Mouse (Mus musculus) forebrain, embryonic 10.5 days (tissue): ENCODE data around the gene Smim4. TPM values are rescaled to one million over a fixed set of nuclear protein-coding genes. Genes with fewer than 3 reads are reported as not detected.

Experiments
- DNase-seq: peaks from one replicate; pipeline ENCODE4 v3.0.0-alpha.2; 2017; ENCODE audit warnings: low spot score; ENCODE audit errors: extremely low spot score
- H3K27ac ChIP-seq: fragments of 300-500 bp; sonication (generic); 2 replicates; pipeline ENCODE4 v1.5.1; 2016; ENCODE audit warnings: mild to moderate bottlenecking
- H3K27me3 ChIP-seq: fragments of 300-500 bp; sonication (generic); 2 replicates; pipeline ENCODE4 v1.6.1; 2016; ENCODE audit warnings: mild to moderate bottlenecking; ENCODE audit not compliant: poor library complexity, severe bottlenecking
- H3K36me3 ChIP-seq: fragments of 300-500 bp; sonication (generic); replicated peaks from 2 replicates; pipeline ENCODE4 v1.6.1; 2016; ENCODE audit warnings: mild to moderate bottlenecking, moderate library complexity
- H3K4me1 ChIP-seq: fragments of 300-500 bp; sonication (generic); 2 replicates; pipeline ENCODE4 v1.6.1; 2016
- H3K4me3 ChIP-seq: fragments of 300-500 bp; sonication (generic); 2 replicates; pipeline ENCODE4 v1.5.1; 2016; ENCODE audit warnings: mild to moderate bottlenecking, moderate library complexity
- H3K9me3 ChIP-seq: fragments of 300-500 bp; sonication (generic); 2 replicates; pipeline ENCODE4 v1.6.1; 2016; ENCODE audit warnings: mild to moderate bottlenecking, moderate library complexity
- WGBS: fragments of 180-500 bp; shearing (Covaris S2); methylation state at CpG from one replicate; pipeline ENCODE4 v1.1.7; 2016; 5-methylcytosine and 5-hydroxymethylcytosine counted together
- polyA plus RNA-seq: library from polyadenylated mRNA; unstranded; fragments of >200 nt; fragmentation: Nextera tagmentation; extraction: Ambion mirVana; gene quantifications from 2 replicates; pipeline ENCODE4 v1.2.1, GENCODE M21; 2016

Smim4 gene
- polyA plus RNA-seq, 1 experiment from 2014 or later: 58.3 TPM

DNA sequence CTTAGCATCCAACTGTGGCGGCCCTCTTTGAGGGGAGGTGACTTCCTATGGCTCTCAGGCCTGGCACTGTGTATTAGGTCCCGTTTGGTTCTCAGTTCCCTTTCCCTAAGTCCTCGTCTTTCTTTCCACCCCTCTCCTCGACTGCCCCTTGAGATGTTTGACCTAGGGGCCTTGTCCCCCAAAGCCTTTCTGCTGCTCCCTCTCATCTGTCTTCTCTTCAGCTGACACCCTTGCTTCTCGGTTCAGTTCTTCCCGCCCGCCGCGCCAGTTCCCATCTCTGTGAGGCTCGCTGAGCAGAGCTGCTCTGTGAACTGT is 8.5 kb upstream of the Smim4 start:
- Histone ChIP-seq H3K9me3 (no peaks in the 10 kb centered on the region; the same call in 1 of the 2 replicates), H3K36me3 (peaks cover 100% of the 10 kb centered on the region), H3K27me3 (no peaks in the 10 kb centered on the region), H3K27ac (no peak overlapping the region), H3K4me1 (peaks cover 23% of the 10 kb centered on the region), H3K4me3 (no peak overlapping the region)
- DNase-seq: no peak
- 92% methylated on average over 10 of the region's 10 CpGs for WGBS

DNA sequence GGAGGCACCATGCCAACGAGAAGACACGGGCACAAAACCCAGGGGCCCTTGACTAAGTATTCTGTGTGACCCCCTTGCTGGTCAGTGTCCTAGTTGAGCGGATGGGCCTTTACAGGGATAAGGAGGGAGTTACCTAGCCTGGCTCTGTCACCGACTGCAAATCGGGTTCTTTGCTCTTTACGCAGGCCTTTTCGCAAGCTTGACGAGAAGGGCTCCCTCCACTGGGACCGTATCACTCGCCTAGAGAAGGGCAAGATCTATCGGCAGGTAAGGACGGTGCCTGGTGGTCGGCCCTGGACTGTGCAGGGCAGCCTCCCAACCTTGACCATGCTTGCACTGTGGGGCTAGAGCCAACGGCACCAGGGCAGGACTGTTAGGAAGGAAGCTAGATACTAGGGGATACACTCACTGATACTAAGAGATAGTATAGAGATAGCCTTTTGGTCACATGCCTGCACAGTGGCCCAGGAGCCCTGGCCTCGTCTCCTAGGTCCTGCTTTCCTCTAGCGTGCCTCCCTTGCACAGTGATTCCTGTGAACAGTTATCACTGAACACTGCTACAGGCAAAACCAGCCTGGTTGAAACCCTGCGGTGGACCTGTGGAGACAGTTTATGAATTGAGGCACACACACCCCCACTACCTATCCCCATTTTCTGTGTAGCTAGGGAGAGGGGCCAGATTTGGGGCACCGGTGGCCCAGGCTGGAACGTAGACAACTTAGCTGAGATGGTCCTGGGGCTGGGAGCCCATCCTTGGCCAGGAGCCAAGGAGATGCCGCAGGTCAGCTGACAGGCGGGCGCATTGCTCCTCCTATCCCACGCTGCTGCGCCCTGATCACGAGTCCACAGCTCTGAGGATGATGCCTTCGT is 7.9 kb upstream of the Smim4 start:
- Histone ChIP-seq H3K36me3 (peaks cover 94% of the 10 kb centered on the region), H3K27me3 (no peaks in the 10 kb centered on the region), H3K4me3 (no peak overlapping the region), H3K4me1 (peaks cover 29% of the 10 kb centered on the region), H3K9me3 (no peaks in the 10 kb centered on the region), H3K27ac (no peak overlapping the region)
- 97% methylated on average over 26 of the region's 26 CpGs for WGBS
- DNase-seq: no peak

GRCm38 (mm10) chr14:31135495-31136410 is 7.0 kb upstream of the Smim4 start:
- H3K4me3 ChIP-seq: no peak overlapping the region
- H3K27ac ChIP-seq: no peak overlapping the region
- no peaks in the 10 kb centered on the region for H3K9me3 ChIP-seq
- peaks cover 33% of the 10 kb centered on the region for H3K4me1 ChIP-seq
- DNase-seq: no peak
- H3K36me3 ChIP-seq: peaks cover 85% of the 10 kb centered on the region
- H3K27me3 ChIP-seq: no peaks in the 10 kb centered on the region
- 96% methylated on average over 34 of the region's 34 CpGs for WGBS

DNA sequence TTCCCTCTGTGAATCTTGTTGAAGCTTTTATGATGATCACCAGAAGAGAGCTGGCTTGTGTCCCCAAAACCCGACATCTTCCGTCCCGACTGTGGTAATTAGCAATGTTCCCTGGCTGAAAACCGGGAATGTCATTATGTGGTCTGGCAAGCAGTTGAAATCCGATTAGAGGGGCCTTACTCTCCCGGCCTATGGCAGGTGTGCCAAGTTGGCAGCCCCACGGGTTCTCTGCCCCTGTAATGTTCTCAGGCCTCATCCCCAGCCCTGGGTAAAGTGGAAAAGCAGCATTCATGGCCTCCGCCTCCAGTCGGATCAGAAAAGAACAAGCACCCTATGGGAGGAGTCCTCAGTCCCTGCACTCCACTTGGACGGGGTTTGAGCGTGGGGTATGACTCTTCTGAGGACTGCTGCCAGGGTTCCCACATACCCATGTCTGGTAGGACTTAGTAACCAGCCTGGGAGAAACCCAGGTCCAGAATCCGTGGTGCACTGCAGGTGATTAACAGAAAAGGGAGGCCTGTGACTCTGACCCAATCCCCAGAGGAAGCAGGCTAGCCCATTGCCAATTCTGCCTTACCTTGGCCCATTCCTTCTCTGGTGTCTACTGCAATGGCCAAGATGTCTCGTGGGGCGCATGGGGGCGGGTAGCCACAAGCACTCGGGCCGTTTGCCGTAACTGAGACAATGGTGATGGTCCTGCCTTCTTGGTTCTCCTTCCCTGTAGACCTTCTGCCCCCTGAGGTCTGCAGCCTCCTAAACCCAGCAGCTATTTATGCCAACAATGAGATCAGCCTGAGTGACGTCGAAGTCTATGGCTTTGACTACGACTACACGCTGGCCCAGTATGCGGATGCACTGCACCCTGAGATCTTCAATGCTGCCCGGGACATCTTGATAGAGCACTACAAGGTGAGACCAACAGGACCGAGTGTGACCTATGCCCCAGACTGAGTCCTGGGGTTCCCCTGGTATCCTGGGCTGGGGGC is 5.6 kb upstream of the Smim4 start:
- WGBS: 94% methylated on average over 25 of the region's 25 CpGs
- peaks cover 70% of the 10 kb centered on the region for H3K36me3 ChIP-seq
- H3K4me1 ChIP-seq: peaks cover 47% of the 10 kb centered on the region
- H3K27me3 ChIP-seq: no peaks in the 10 kb centered on the region
- no peaks in the 10 kb centered on the region for H3K9me3 ChIP-seq
- H3K27ac ChIP-seq: no peak overlapping the region
- no peak for DNase-seq
- peak overlapping the region; percentile 1; the same call in 1 of the 2 replicates for H3K4me3 ChIP-seq

- Histone ChIP-seq H3K27me3 (no peaks in the 10 kb centered on the region), H3K36me3 (peaks cover 59% of the 10 kb centered on the region), H3K27ac (no peak overlapping the region), H3K4me1 (peaks cover 53% of the 10 kb centered on the region), H3K4me3 (peak overlapping the region; percentile 98), H3K9me3 (no peaks in the 10 kb centered on the region)
- DNase-seq: no peak
- WGBS: 86% methylated on average over 11 of the region's 11 CpGs
Measured at GRCm38 (mm10) chr14:31133023-31133665, 4.4 kb upstream of the Smim4 start.

DNA sequence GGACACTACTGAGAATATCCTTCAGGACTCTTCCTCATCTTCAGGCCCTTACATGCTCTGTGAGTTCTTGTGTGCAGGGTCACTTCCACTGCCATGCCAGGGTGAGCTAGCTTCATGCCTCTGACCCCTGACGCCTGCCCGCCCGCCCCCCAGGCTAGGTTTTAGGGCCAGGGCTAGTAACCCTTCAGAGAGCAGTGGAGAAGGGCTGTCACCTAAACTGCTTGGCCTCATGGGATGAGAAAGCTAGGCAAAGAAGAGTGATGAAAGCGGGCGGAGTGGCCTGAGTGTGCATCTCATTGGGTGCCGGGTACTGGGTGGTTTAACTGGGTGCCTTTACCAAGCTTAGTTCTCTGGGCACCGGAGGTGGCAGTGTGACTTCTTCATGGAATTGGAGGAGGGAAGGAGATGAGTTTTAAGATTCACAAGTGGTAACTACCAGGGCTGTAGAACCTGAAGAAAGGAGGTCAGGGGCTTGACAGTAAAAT is 3.8 kb upstream of the Smim4 start:
- no peak for DNase-seq
- Histone ChIP-seq H3K4me1 (peaks cover 58% of the 10 kb centered on the region), H3K27ac (peak overlapping the region; percentile 98)

GRCm38 (mm10) chr14:31132031-31132430 is 3.3 kb upstream of the Smim4 start:
- Histone ChIP-seq H3K27ac (peak overlapping the region; percentile 98), H3K4me1 (peaks cover 63% of the 10 kb centered on the region), H3K36me3 (peaks cover 50% of the 10 kb centered on the region), H3K4me3 (peak overlapping the region; percentile 98), H3K9me3 (no peaks in the 10 kb centered on the region), H3K27me3 (no peaks in the 10 kb centered on the region)
- DNase-seq: no peak
- WGBS: 14% methylated on average over 6 of the region's 6 CpGs

More for the DNA sequence above, 3.8 kb upstream of the Smim4 start:
- no peaks in the 10 kb centered on the region for H3K9me3 ChIP-seq
- H3K36me3 ChIP-seq: peaks cover 53% of the 10 kb centered on the region
- 88% methylated on average over 7 of the region's 7 CpGs for WGBS
- H3K4me3 ChIP-seq: peak overlapping the region; percentile 98
- H3K27me3 ChIP-seq: no peaks in the 10 kb centered on the region

DNA sequence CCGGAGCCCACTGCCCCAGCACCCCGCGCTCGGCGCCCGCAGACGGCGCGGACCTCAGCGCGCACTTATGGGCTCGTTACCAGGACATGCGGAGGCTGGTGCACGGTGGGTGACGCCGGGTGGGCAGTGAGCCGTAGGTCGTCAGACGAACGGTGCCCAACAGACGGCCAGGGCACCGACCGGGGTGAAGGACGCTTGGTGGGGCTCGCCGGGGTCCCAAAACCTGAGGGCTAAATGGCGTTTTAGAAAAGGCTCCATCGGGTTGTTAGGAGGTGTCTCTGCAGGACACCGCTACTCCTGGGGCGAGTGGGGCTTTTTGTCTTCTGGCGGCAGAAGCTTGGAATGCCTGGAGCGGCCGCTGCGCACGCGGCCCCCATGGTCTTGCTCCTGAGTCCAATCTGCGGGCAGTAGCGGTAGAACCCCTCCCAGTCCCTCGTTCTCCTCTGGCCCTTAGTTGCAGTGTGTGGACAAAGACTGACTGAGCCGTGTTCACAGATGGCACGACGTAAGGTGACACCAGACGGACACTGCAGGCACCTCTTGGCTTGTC is 2.6 kb upstream of the Smim4 start:
- peak; percentile 41 for DNase-seq
- peaks cover 50% of the 10 kb centered on the region for H3K36me3 ChIP-seq
- peak overlapping the region; percentile 98 for H3K27ac ChIP-seq
- H3K9me3 ChIP-seq: no peaks in the 10 kb centered on the region
- no peaks in the 10 kb centered on the region for H3K27me3 ChIP-seq
- peaks cover 69% of the 10 kb centered on the region for H3K4me1 ChIP-seq
- H3K4me3 ChIP-seq: peak overlapping the region; percentile 98
- WGBS: 0% methylated on average over 43 of the region's 43 CpGs

GRCm38 (mm10) chr14:31130236-31131220 is 1.8 kb upstream of the Smim4 start, which contains the start of gene Nt5dc2:
Gene Nt5dc2, plus strand, starts transcription at chr14:31131053.
- H3K4me1 ChIP-seq: peaks cover 74% of the 10 kb centered on the region

GRCm38 (mm10) chr14:31129326-31130235 is 825 bp upstream of the Smim4 start:
- Histone ChIP-seq H3K4me3 (peak overlapping the region; percentile 98), H3K27me3 (no peaks in the 10 kb centered on the region), H3K4me1 (peaks cover 78% of the 10 kb centered on the region), H3K36me3 (peaks cover 48% of the 10 kb centered on the region), H3K9me3 (no peaks in the 10 kb centered on the region), H3K27ac (peak overlapping the region; percentile 98)
- peak; percentile 14 for DNase-seq
- 70% methylated on average over 15 of the region's 15 CpGs for WGBS

More at GRCm38 (mm10) chr14:31130236-31131220, 1.8 kb upstream of the Smim4 start, which contains the start of gene Nt5dc2:
- Histone ChIP-seq H3K9me3 (no peaks in the 10 kb centered on the region), H3K27me3 (no peaks in the 10 kb centered on the region), H3K36me3 (peaks cover 48% of the 10 kb centered on the region), H3K4me3 (peak within 1 kb of the TSS; percentile 98), H3K27ac (peak within 1 kb of the TSS; percentile 98)
- 6% methylated on average over 50 of the region's 63 CpGs for WGBS
- peak; percentile 90 for DNase-seq
